ENCODE assay signal across 24 mouse cellular contexts in the genomic region with DNA sequence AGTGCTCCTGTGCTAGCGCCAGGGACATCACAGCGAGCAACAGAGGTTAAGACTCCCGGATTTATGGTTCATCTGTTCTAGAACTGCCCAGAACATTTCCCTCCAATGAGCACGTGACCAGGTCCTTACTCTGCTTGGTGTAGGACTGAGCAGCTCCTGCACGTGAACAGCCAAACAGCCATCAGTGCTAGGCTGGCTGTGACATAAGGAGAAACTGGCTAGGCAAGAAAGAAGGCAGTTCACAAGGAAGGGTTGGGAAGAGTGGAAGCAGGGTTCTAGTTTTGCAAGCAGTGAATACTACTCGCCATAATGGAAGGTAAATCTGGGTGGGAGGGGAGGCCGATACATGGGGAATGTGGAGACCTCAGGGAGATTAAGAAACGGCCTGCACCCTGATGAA. TPM values are rescaled to one million over a fixed set of nuclear protein-coding genes. Genes with fewer than 3 reads are reported as not detected.
"Had no signal": no experiment of that assay in that cellular context is flagged by ENCODE, and none has a peak within 500 bp of the region (broad histone marks: within the 10 kb centered on the region; RNA-seq: fewer than 3 reads in every experiment).

No protein-coding gene starts in this region.

- H3K4me1 ChIP-seq: hindbrain, embryonic 15.5 days; limb, embryonic 12.5 days; liver, embryonic 13.5 days; neural tube, embryonic 12.5 days had no signal

- H3K9ac ChIP-seq: hindbrain, embryonic 15.5 days; limb, embryonic 12.5 days; liver, embryonic 13.5 days; liver, postnatal 0 days; lung, embryonic 15.5 days; neural tube, embryonic 12.5 days had no signal

- H3K27ac ChIP-seq: hindbrain, embryonic 15.5 days; layer of hippocampus, adult 2 months; limb, embryonic 12.5 days; liver, embryonic 13.5 days; neural tube, embryonic 12.5 days had no signal

- DNase-seq: kidney, adult 18-20 months; kidney, postnatal 36 days; liver; liver, embryonic 13.5 days; liver, postnatal 0 days; lung, postnatal 14 days; midbrain, embryonic 14.5 days; right cerebral cortex, postnatal 4 days; spleen, adult 18-20 months; thymus, adult 2 months; thymus, postnatal 25 days had no signal

- H3K4me2 ChIP-seq: hindbrain, embryonic 15.5 days; limb, embryonic 12.5 days; liver, embryonic 13.5 days; lung, embryonic 15.5 days; neural tube, embryonic 12.5 days had no signal

- H3K4me3 ChIP-seq: hindbrain, embryonic 15.5 days; layer of hippocampus, adult 2 months; limb, embryonic 12.5 days; liver, embryonic 13.5 days; lung, embryonic 15.5 days; neural tube, embryonic 12.5 days had no signal

- H3K27me3 ChIP-seq: hindbrain, embryonic 15.5 days; limb, embryonic 12.5 days; liver, embryonic 13.5 days; lung, embryonic 15.5 days; neural tube, embryonic 12.5 days had no signal

- ATAC-seq: liver, postnatal 0 days had no signal

- H3K9me3 ChIP-seq: hindbrain, embryonic 15.5 days; limb, embryonic 12.5 days; liver, embryonic 13.5 days; lung, embryonic 15.5 days; neural tube, embryonic 12.5 days had no signal

- H3K36me3 ChIP-seq: hindbrain, embryonic 15.5 days; limb, embryonic 12.5 days; liver, embryonic 13.5 days; lung, embryonic 15.5 days; neural tube, embryonic 12.5 days had no signal

RNA-seq across cellular contexts. Expression of a gene that starts 10.1 kb away (rescaled TPM):
- total RNA-seq: megakaryocyte-erythroid progenitor cell, adult 5-6 weeks had no signal

RNA-seq across cellular contexts. Expression of a gene that starts 14.4 kb away (rescaled TPM):
- total RNA-seq: layer of hippocampus, adult 2 months; layer of hippocampus, postnatal 14 days; left cerebral cortex, adult 18-20 months; left cerebral cortex, postnatal 14 days; megakaryocyte-erythroid progenitor cell, adult 5-6 weeks; neutrophil, adult 5-6 weeks had no signal
- polyA plus RNA-seq: hindbrain, embryonic 15.5 days; kidney, postnatal 0 days; limb, embryonic 12.5 days; liver, embryonic 13.5 days; liver, postnatal 0 days; lung, embryonic 15.5 days; midbrain, embryonic 14.5 days; neural tube, embryonic 12.5 days; testis, adult 2 months; thymus, adult 2 months; urinary bladder, adult 2 months had no signal
